Mouse (Mus musculus): ENCODE measurements around the gene Srebf1.
A peak's percentile ranks its signal among the peaks of the same experiment; 100 is the strongest.

Srebf1 gene

DNA sequence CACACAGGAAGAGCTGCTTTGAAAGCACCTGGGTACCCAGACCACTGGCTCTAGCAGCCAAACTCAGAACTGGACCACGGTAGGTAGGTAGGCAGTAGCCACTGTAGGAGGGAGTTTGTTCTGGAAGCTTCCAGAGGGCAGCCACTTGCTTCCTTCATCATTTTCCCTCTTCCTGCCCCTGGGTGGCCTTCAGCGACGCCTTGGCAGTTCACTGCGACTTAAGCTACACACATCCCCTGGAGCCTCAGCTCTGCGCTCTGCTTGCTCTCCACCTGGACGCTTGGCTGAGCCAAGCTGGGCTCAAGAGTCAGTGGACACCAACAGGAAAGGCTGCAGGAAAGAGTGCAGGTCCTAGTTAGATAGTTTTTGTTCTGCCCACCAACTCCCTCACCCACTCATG, 44.4 kb downstream of the Srebf1 start:
- DNase-seq (ENCODE audit: low spot score in 2 of 2): no peak

DNA sequence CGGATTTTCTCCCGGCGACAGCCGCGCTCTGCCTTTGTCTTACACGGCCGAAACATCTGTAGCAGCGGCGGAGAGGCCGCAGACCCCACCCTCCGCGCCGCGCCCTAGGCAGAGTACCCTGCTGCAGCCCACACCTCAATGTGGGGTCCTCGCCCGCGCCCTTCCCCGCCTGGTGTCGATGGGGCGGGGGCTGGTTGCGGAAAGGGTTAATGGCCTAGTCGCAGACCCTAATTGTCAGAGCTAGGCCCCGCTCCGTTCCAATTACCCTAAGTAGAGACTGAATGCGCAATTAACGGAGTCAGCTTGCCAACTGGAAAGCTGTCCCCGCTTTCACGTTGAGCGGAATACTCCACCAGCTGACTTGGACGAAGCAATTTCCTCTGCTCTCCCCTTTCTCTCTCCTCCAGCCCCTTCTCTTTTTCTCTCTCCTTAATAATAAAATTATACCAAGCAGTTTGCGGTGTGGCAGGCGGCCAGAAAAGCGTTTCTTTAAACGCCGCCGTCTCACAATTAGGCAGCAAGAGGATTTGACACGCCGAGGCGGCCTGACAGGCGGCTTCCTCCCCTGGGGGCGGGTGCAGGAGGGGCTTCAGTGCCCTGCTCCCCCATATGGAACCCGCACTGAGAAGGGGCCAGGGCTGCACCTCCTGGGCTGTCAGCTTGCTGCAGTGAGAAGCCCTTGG, 45.3 kb downstream of the Srebf1 start:
- DNase-seq (ENCODE audit: low spot score in 2 of 2): peak in 1 of 2 experiments; percentile 69

DNA sequence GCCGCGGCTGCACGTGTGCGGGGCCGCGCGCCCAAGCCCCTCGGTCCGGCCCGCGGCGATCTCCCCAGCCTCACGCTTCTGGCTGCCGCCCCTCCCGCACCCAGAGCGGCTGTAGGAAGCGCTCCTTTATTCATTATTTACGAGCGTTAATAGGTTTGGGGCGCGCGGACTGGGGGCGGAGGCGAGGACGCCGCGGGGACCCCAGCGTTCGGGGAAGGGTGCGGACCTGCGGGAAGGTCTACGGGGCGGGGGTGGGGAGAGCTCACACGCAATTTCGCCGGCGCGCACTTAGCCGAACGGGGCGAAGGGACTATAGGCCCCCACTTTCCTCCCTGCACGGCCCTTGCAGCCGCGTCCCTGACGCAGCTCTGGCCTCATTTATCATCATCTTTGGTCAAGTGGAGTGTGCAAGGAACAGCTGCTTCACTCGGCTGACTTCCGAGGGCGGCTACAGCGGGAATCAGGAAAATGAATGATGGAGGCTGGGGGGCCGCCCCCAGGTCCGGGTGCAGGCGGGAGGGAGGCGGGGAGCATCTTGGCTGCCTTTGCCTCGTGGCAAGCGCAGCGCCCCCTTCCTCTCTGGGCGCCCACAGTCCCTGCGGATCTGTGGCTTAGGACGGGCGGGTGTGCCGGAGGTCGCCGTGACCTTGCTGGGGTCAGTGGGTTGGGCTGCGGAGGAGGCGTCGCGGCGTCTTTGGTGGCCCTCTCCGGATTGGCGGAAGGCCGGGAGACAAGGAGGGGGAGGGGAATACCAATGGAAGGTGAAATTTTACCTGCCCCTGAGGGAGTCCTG, 46.0 kb downstream of the Srebf1 start:
- peak; percentile 69 to 77 for DNase-seq (ENCODE audit: low spot score in 2 of 2)

DNA sequence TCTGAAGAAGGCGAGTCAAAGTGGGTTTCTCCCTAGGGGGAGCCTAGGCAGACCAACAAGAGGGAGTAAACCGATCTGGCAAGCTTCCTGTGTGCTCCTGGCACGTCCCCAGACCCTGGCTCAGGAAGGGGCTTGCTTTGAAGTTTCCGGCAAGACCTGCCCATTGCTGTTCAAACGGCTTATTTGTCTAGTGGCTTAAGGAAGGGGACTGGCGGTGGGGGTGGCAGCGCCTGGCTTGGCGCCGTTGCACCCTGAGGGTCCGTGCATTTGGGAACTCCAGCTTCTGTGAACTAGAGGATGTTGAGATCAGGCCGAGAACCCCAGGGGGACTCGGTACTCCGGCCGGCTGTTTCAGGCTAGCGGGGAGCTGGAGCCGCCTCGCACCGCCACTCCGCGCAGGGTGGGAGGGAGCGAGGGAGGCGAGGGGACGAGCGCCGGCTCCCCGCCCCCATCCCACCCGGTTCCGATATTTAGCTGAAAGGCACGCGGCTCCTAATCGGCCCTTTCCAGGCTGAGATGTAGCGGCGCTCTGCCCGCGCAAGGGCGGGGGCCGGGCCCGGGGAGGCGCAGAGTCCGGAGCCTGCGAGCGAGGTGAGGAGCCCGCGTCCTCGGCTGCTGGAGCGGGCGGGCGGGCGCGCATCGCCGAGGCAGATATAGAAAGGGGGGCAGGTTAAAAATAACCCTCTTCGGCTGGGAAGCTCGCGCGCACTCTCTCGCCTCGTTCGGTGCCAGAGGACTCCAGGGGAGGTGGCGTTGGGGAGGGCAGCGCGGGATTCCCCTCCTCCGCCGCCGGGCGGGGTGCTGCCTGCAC, 46.8 kb downstream of the Srebf1 start:
- DNase-seq (ENCODE audit: low spot score in 2 of 2): peak; percentile 69 to 77

DNA sequence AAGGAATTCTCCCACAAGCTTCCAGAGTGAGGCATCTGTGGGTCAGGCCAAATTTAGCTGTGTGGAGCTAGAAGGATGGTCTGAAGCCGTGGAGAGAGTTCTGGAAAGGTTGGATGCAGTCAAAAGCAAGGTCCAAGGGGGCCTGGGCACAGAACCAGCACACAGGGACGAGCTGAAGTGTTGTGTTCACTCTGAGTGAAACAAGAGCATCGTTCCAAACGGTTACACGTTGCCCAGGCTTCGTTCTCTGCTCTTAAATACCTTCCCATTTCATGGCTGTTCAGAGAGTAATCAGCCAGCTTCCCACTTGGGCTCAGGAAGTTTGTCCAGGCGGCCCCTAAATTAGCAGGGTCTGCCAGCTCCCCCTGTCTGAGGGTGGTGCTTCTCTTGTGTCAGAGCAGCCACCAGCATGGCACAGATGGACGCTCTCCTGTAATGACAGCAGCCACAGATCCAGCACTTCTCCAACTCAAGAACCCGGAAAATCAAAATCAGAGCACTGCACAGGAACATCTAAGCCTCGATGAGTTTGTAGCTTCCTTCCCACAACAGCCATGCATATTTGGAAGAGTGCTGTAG, 48.7 kb downstream of the Srebf1 start:
- DNase-seq (ENCODE audit: low spot score in 2 of 2): no peak

DNA sequence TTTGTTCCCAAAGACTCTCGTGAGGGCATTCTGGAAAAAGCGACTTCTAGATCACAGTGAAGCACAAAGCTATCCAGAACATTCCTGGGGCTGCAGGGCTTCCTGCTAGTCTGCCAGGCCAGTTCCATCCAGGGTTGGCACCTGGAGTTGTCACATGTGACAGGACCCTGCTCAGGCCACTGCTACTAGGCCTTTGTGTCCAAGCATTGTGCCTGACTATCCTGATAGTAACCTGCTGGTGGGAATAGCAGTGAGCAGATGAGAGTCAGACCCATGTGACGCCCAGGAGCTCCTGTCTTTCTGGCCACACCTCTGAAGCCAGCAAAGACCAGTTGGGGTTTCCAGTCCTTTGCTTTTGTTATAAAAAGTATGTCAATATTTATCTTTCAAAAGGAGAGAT, 50.3 kb downstream of the Srebf1 start:
- no peak for DNase-seq (ENCODE audit: low spot score in 2 of 2)

DNA sequence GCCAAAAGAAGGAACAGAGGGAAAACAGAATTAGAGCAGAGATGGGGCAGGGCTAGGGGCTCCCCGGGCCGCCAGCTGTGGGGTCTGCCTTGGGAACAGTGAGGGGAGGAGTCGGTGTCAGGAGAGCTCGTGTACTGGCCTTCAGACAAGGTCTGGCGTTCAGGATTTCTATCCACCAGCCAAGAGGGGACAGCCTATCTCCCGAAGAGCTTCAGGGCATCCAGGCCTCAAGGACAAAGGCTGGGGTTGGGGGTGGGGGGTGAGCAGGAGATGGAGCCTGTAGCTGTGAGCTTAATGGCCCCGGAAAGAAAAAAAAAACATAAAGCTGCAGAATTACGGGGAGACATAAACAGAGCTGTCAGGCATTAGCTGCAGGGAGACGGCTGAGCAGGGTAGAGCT, 53.6 kb downstream of the Srebf1 start:
- DNase-seq (ENCODE audit: low spot score in 2 of 2): no peak

DNA sequence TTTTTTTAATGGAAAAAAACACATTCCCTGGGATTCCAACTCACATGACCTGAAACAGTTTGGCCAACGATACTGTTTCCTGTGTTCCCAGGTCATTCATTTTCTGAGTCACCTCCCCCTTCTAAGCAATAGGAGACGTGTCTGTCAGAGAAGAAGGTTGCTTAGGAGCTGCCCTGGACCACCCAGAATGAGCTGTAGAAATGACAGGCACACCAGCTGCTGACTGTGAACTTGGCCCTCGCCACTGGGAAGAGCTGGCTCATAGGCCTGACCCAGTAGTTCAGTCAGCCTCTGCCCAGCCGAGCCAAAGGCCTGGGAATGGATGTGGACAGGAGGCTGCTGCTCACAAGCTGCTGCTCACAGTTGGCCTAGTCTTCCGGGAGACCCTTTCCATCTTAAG, 57.3 kb downstream of the Srebf1 start:
- no peak for DNase-seq (ENCODE audit: low spot score in 2 of 2)

DNA sequence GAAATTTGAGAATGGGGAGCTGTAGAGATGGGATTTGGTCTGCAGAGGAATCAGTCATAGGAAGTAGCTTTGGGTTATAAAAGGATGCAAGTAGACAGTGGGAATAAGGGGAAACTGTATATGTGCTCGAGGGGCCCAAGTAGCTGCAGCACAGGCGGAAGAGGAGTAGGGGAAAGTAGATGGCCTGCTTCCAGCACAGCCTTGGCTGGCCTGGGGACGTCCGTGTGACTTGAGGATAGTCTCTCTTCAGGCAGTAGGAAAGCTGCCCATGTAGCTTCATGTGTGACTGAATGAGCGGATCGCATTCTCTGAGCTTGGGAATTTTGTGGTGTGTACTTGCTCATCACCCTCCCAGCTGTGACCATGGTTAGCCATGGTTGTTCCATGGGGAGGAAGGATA, 57.9 kb downstream of the Srebf1 start:
- no peak for DNase-seq (ENCODE audit: low spot score in 2 of 2)

GRCm38 (mm10) chr11:60163362-60163761, 59.0 kb downstream of the Srebf1 start:
- no peak for DNase-seq (ENCODE audit: low spot score in 2 of 2)

- no peak for DNase-seq (ENCODE audit: low spot score in 2 of 2)
Observed at GRCm38 (mm10) chr11:60162547-60162946, 59.8 kb downstream of the Srebf1 start.

DNA sequence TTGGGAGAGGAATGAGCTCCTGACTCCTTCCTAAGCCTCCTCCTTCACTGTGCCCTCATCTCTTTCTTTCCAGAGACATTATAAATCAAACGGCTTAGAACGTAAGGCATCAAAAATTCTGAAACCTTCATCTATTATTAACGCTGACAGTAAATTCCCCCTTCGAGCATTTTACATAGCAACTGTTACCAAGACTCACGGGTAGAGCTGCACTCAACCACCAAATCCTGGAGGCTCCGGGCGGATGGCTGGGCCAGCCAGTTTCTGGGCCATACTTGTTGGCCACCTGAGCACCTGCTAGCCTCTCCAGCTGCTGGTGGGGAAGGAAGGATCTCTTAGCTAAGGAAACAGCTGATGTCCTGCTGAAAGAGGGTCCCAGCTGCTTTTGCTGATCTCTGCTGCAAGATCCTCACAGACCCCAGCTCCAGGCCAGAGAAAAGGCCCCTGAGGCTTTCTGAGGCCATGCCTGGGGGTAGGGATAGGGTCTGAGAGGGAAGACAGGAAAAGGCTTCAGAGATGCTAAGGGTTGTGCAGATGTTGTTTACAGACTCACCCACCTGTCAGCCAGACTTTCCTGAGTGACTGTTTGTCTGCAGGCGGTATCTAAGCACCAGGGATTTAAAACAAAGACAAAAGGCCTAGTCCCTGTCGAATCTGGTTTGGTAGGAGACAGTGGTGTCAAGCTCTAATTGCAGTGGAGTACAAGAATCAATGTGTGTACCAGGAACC, 61.1 kb downstream of the Srebf1 start:
- no peak for DNase-seq (ENCODE audit: low spot score in 2 of 2)

DNA sequence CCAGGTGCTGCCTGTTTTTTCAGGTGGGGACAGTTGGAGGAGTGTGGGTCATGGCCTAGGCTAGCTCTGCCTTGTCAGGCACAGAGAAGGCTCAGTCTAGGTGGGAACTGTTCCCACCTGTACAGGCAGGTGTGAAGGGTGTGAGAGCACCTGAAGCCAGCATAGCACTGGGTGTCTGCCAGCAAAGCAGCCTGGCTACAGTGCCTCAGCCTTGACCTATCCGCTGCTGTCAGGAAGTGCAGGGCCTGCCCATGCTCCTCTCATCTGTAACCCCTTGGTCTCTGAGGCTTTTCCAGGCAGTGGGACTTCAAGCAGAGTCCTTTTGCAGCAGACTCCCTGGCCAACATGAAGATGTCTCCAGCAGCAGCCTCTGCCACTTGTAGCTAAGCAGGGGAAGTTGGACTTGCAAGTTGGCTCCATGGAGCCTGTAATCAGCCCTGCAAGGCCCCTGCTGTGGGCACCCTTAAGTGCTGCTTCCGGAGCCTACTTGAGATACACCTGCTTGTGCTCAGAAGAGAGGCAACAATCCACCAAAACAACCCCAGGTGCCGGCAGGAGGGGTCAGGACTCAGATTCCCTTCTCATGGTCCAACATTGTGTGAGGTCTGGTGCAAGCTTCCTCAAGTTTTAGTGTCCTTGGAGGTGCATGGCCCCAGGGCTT, 61.8 kb downstream of the Srebf1 start:
- no peak for DNase-seq (ENCODE audit: low spot score in 2 of 2)

- DNase-seq (ENCODE audit: low spot score in 2 of 2): no peak
Observed at GRCm38 (mm10) chr11:60159955-60160354, 62.4 kb downstream of the Srebf1 start.

GRCm38 (mm10) chr11:60158271-60158670, 64.1 kb downstream of the Srebf1 start:
- no peak for DNase-seq (ENCODE audit: low spot score in 2 of 2)

DNA sequence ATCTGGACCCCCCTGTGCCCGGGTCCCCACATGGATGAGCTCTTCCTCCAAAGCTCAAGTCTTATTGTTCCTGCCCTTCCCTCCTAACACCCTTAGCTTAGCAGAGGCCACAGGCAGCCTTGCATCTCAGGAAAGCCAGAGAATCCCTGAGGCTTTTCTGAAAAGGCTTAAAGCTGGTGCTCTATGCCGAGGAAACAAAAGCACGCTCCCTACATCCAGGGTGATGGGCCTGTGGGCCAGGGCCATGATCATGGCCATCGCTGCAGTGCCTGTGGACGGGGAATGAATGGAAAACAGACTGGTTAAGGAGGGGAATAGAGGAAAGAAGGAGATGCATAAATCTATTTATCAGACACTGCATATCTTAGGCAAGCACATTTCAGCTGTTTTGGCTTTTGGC, 66.7 kb downstream of the Srebf1 start:
- no peak for DNase-seq (ENCODE audit: low spot score in 2 of 2)

- no peak for DNase-seq (ENCODE audit: low spot score in 2 of 2)
Observed at GRCm38 (mm10) chr11:60153936-60154335, 68.4 kb downstream of the Srebf1 start.

GRCm38 (mm10) chr11:60152339-60152738, 70.0 kb downstream of the Srebf1 start:
- DNase-seq (ENCODE audit: low spot score in 2 of 2): no peak

- no peak for DNase-seq (ENCODE audit: low spot score in 2 of 2)
Observed at GRCm38 (mm10) chr11:60150677-60151076, 71.7 kb downstream of the Srebf1 start.

Data from frontal cortex, postnatal 14 days (tissue).